27 mouse cellular contexts compared by ENCODE assay signal in genomic region chr17:43024531-43024930, GRCm38 (mm10). TPM values are rescaled to one million over a fixed set of nuclear protein-coding genes. Genes with fewer than 3 reads are reported as not detected.
DNase-seq lines count a peak whose midpoint lies in the region; ATAC-seq lines count a peak whose summit lies in the region.
"Had no signal": no experiment of that assay in that cellular context is flagged by ENCODE, and none has a peak within 500 bp of the region (broad histone marks: within the 10 kb centered on the region; RNA-seq: fewer than 3 reads in every experiment).

No protein-coding gene starts in this region.

- 0 out of 2 replicates have a peak overlapping the region, but pooled peaks have one; percentile 4 for H3K9ac ChIP-seq in liver, embryonic 11.5 days (ENCODE audit: low read depth, low read length)
- peak overlapping the region; percentile 54 for H3K9ac ChIP-seq in liver, embryonic 16.5 days (ENCODE audit: low read depth, low read length)
- H3K9ac ChIP-seq: embryonic facial prominence, embryonic 13.5 days; forebrain, embryonic 13.5 days; heart, embryonic 12.5 days; hindbrain, embryonic 12.5 days; limb, embryonic 15.5 days; lung, embryonic 15.5 days had no signal

- peak overlapping the region; percentile 65; the same call in 1 of the 2 replicates for H3K27ac ChIP-seq in heart, embryonic 10.5 days
- peak overlapping the region; percentile 83 for H3K27ac ChIP-seq in liver, embryonic 11.5 days (ENCODE audit: low read depth, low read length)
- H3K27ac ChIP-seq in liver, embryonic 16.5 days (ENCODE audit: low read length), result peak overlapping the region; percentile 95
- H3K27ac ChIP-seq: embryonic facial prominence, embryonic 13.5 days; forebrain, embryonic 13.5 days; hindbrain, embryonic 12.5 days; limb, embryonic 10.5 days; limb, embryonic 15.5 days; lung, embryonic 15.5 days had no signal

- no peaks in the 10 kb centered on the region for H3K9me3 ChIP-seq in heart, embryonic 10.5 days
- no peaks in the 10 kb centered on the region for H3K9me3 ChIP-seq in liver, embryonic 11.5 days (ENCODE audit: control insufficient read depth, low read length)
- H3K9me3 ChIP-seq in liver, embryonic 16.5 days (replicated peaks; ENCODE audit: control insufficient read depth, low read length), result no peaks in the 10 kb centered on the region
- H3K9me3 ChIP-seq: embryonic facial prominence, embryonic 13.5 days; forebrain, embryonic 13.5 days; heart, embryonic 12.5 days; hindbrain, embryonic 12.5 days; limb, embryonic 10.5 days; limb, embryonic 15.5 days; lung, embryonic 15.5 days had no signal

- WGBS in heart, embryonic 10.5 days, result 80% methylated on average over 3 of the region's 3 CpGs
- WGBS in liver, embryonic 11.5 days, result 60% methylated on average over 3 of the region's 3 CpGs
- WGBS in liver, embryonic 16.5 days (ENCODE audit: insufficient replicate concordance), result 32% methylated on average over 3 of the region's 3 CpGs

- no peak for DNase-seq in heart, embryonic 10.5 days (ENCODE audit: low spot score)
- no peak for DNase-seq in heart, adult 8-10 months (ENCODE audit: low spot score)
- DNase-seq in ZHBTc4 (ENCODE audit: low read depth, low spot score), result peak; percentile 31
- DNase-seq in liver, embryonic 11.5 days (ENCODE audit: low spot score), result no peak
- no peak for DNase-seq in cerebellum, adult 11 months
- no peak for DNase-seq in right cerebral cortex, adult 2 months (ENCODE audit: low spot score in 2 of 2)
- DNase-seq: adrenal gland, postnatal 36 days; cerebellum, postnatal 10 days; gastrocnemius, postnatal 10 days; heart, postnatal 10 days; kidney, adult 9 months; kidney, postnatal 10 days; right cerebral cortex, postnatal 4 days; thymus, adult 2 months; thymus, postnatal 4 days had no signal

- no peaks in the 10 kb centered on the region for H3K36me3 ChIP-seq in heart, embryonic 10.5 days
- peaks cover 2% of the 10 kb centered on the region; the same call in 1 of the 2 replicates for H3K36me3 ChIP-seq in liver, embryonic 11.5 days (ENCODE audit: control insufficient read depth, insufficient read depth, low read length)
- H3K36me3 ChIP-seq in liver, embryonic 16.5 days (ENCODE audit: control insufficient read depth, insufficient read depth), result peaks cover 13% of the 10 kb centered on the region
- H3K36me3 ChIP-seq: embryonic facial prominence, embryonic 13.5 days; G1E; heart, embryonic 12.5 days; limb, embryonic 15.5 days; lung, embryonic 15.5 days had no signal

- H3K27me3 ChIP-seq in heart, embryonic 10.5 days (ENCODE audit: insufficient read depth, poor library complexity, severe bottlenecking), result no peaks in the 10 kb centered on the region
- H3K27me3 ChIP-seq in liver, embryonic 11.5 days (replicated peaks; ENCODE audit: control insufficient read depth, insufficient read depth, low read length), result no peaks in the 10 kb centered on the region
- no peaks in the 10 kb centered on the region for H3K27me3 ChIP-seq in liver, embryonic 16.5 days (ENCODE audit: control insufficient read depth, insufficient read depth, low read depth, low read length)
- H3K27me3 ChIP-seq: embryonic facial prominence, embryonic 13.5 days; forebrain, embryonic 13.5 days; heart, embryonic 12.5 days; hindbrain, embryonic 12.5 days; limb, embryonic 15.5 days; lung, embryonic 15.5 days had no signal

- H3K4me2 ChIP-seq in liver, embryonic 11.5 days, result peak overlapping the region; percentile 41
- peak overlapping the region; percentile 51 for H3K4me2 ChIP-seq in liver, embryonic 16.5 days (ENCODE audit: low read depth, low read length)
- H3K4me2 ChIP-seq: embryonic facial prominence, embryonic 13.5 days; forebrain, embryonic 13.5 days; heart, embryonic 12.5 days; hindbrain, embryonic 12.5 days; limb, embryonic 15.5 days; lung, embryonic 15.5 days; midbrain, embryonic 11.5 days had no signal

- 0 out of 2 replicates have a peak, but pooled peaks have one; percentile 4 for ATAC-seq in liver, embryonic 11.5 days (replicated peaks; ENCODE audit: low FRiP score)
- ATAC-seq in liver, embryonic 16.5 days (ENCODE audit: low read depth), result peak; percentile 12; the same call in 1 of the 2 replicates
- ATAC-seq: forebrain, embryonic 13.5 days; intestine, postnatal 0 days; midbrain, embryonic 16.5 days had no signal

- H3K4me3 ChIP-seq in heart, embryonic 10.5 days, result no peak overlapping the region
- no peak overlapping the region for H3K4me3 ChIP-seq in liver, embryonic 11.5 days (ENCODE audit: low read depth, low read length)
- peak overlapping the region; percentile 28; the same call in 1 of the 2 replicates for H3K4me3 ChIP-seq in liver, embryonic 16.5 days (ENCODE audit: low read depth, low read length)
- H3K4me3 ChIP-seq: embryonic facial prominence, embryonic 13.5 days; forebrain, embryonic 13.5 days; heart, embryonic 12.5 days; hindbrain, embryonic 12.5 days; limb, embryonic 10.5 days; limb, embryonic 15.5 days; lung, embryonic 15.5 days had no signal

- no peaks in the 10 kb centered on the region for H3K4me1 ChIP-seq in heart, embryonic 10.5 days
- H3K4me1 ChIP-seq in liver, embryonic 11.5 days (replicated peaks; ENCODE audit: control insufficient read depth, insufficient read depth, low read length), result peaks cover 23% of the 10 kb centered on the region
- peaks cover 63% of the 10 kb centered on the region for H3K4me1 ChIP-seq in liver, embryonic 16.5 days (ENCODE audit: control insufficient read depth, low read depth, low read length)
- H3K4me1 ChIP-seq: embryonic facial prominence, embryonic 13.5 days; heart, embryonic 12.5 days; hindbrain, embryonic 12.5 days; limb, embryonic 10.5 days; limb, embryonic 15.5 days; lung, embryonic 15.5 days had no signal

RNA-seq across cellular contexts. Expression of gene Tnfrsf21, which starts 8.2 kb away (rescaled TPM):
- 12.7 and 15.0 TPM in 2 replicates for polyA plus RNA-seq in heart, embryonic 10.5 days (2016; fragmentation: Nextera tagmentation; extraction: Ambion mirVana)
- total RNA-seq in heart, adult 8-10 months (2022), result 10 to 100 TPM in 2 of 4 experiments, 1 to 10 TPM in 2; 7.1 to 13.9 (median 10.4) TPM
- polyA plus RNA-seq in liver, embryonic 11.5 days (2014; fragmentation: Nextera tagmentation; extraction: Ambion mirVana), result 30.8 and 36.0 TPM in 2 replicates
- 21.0 and 21.3 TPM in 2 replicates for polyA plus RNA-seq in liver, embryonic 16.5 days (2015; fragmentation: Nextera tagmentation; extraction: Ambion mirVana)
- total RNA-seq: G1E had no signal
- polyA plus RNA-seq: G1E had no signal
